Mouse (Mus musculus): ENCODE data around the gene Abcb10. TPM values are rescaled to one million over a fixed set of nuclear protein-coding genes. Genes with fewer than 3 reads are reported as not detected.

Abcb10 gene
- polyA plus RNA-seq, 1 experiment from 2014 or later: 53.3 TPM

DNA sequence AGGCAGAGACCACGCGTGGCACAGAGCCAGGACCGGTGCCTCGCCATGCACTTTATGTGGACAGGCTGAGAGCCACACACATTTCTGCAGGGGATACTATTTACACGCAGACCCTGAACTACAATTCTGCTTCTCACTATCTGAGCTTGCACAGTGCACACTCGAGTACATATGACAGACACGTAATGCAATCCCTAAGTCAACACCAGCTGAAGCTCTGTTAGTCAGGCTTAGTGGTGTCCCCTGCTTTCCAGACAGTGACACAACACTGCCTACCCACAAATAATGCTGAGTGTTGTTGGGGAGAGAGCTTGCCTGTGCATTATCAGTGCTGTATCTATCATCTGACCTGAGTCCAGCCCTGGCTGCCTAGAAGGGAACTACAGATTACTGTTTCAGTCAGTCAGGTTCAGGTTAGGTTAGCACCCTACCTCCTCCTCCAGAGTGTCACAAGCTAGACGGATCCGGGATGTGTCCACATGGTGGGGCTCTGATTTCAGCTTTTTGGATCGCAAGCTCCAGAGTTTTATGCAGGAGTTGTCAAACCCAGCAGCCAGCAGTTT is 19.7 kb upstream of the Abcb10 start:
- 84% methylated on average over 10 of the region's 10 CpGs for WGBS (ENCODE audit: insufficient replicate concordance)
- TF ChIP-seq EP300 (IDR thresholded peaks at IDR 0.05; ENCODE audit: low read depth) (no peak), CTCF (IDR thresholded peaks at IDR 0.05; ENCODE audit: low read depth) (peak; percentile 11; the same call in 1 of the 2 replicates)
- Histone ChIP-seq H3K4me2 (ENCODE audit: low read depth, low read length) (no peak overlapping the region), H3K4me3 (ENCODE audit: low read depth, low read length) (no peak overlapping the region), H3K27ac (ENCODE audit: low read depth) (no peak overlapping the region), H3K36me3 (replicated peaks; ENCODE audit: insufficient read depth, low read length) (peaks cover 66% of the 10 kb centered on the region), H3K27me3 (ENCODE audit: insufficient read depth, low read length) (no peaks in the 10 kb centered on the region), H3K9me3 (ENCODE audit: low read length) (no peaks in the 10 kb centered on the region), H3K9ac (replicated peaks) (no peak overlapping the region), H3K4me1 (ENCODE audit: insufficient read depth) (no peaks in the 10 kb centered on the region)
- ATAC-seq (peak; percentile 79), DNase-seq (no peak)

DNA sequence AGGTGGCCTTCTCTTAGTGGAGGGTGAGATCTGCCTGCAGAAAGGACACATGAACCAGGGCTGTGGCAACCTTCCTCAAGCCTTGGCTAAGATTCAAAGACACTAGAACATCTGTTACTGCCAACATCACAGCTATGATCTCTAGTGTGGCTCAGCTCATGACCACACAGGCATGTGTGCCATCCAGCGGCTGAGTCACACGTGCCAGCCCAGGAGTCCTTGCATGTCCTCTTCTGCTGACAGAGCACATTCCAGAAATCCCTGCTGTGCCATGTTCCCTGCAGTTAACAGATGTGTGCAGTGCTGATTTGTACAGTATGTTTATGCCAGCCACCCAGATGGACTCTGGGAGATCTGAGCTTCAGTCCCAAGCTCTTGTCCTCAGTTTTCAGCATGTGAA is 16.6 kb upstream of the Abcb10 start:
- no peak for DNase-seq
- WGBS (ENCODE audit: insufficient replicate concordance): 85% methylated on average over 2 of the region's 2 CpGs
- Histone ChIP-seq H3K36me3 (replicated peaks; ENCODE audit: insufficient read depth, low read length) (peaks cover 71% of the 10 kb centered on the region), H3K4me2 (ENCODE audit: low read depth, low read length) (no peak overlapping the region), H3K27me3 (ENCODE audit: insufficient read depth, low read length) (no peaks in the 10 kb centered on the region), H3K9me3 (ENCODE audit: low read length) (no peaks in the 10 kb centered on the region), H3K4me3 (ENCODE audit: low read depth, low read length) (no peak overlapping the region), H3K27ac (ENCODE audit: low read depth) (no peak overlapping the region), H3K4me1 (ENCODE audit: insufficient read depth) (no peaks in the 10 kb centered on the region), H3K9ac (replicated peaks) (no peak overlapping the region)
- no peak for ATAC-seq
- TF ChIP-seq EP300 (IDR thresholded peaks at IDR 0.05; ENCODE audit: low read depth): no peak

GRCm38 (mm10) chr8:123993997-123994396 is 11.1 kb upstream of the Abcb10 start:
- H3K27ac ChIP-seq (ENCODE audit: low read depth): no peak overlapping the region
- no peak for TF ChIP-seq CTCF (IDR thresholded peaks at IDR 0.05; ENCODE audit: low read depth)
- no peak for TF ChIP-seq EP300 (IDR thresholded peaks at IDR 0.05; ENCODE audit: low read depth)
- no peak overlapping the region for H3K9ac ChIP-seq (replicated peaks)
- H3K36me3 ChIP-seq (replicated peaks; ENCODE audit: insufficient read depth, low read length): peaks cover 27% of the 10 kb centered on the region
- H3K4me1 ChIP-seq (ENCODE audit: insufficient read depth): peaks cover 11% of the 10 kb centered on the region; the same call in 1 of the 2 replicates
- no peak overlapping the region for H3K4me2 ChIP-seq (ENCODE audit: low read depth, low read length)
- no peak overlapping the region for H3K4me3 ChIP-seq (ENCODE audit: low read depth, low read length)
- ATAC-seq: no peak
- 85% methylated on average over 3 of the region's 3 CpGs for WGBS (ENCODE audit: insufficient replicate concordance)
- no peaks in the 10 kb centered on the region for H3K9me3 ChIP-seq (ENCODE audit: low read length)
- H3K27me3 ChIP-seq (ENCODE audit: insufficient read depth, low read length): no peaks in the 10 kb centered on the region
- no peak for DNase-seq

GRCm38 (mm10) chr8:123993597-123993996 is 10.7 kb upstream of the Abcb10 start:
- ATAC-seq: no peak

DNA sequence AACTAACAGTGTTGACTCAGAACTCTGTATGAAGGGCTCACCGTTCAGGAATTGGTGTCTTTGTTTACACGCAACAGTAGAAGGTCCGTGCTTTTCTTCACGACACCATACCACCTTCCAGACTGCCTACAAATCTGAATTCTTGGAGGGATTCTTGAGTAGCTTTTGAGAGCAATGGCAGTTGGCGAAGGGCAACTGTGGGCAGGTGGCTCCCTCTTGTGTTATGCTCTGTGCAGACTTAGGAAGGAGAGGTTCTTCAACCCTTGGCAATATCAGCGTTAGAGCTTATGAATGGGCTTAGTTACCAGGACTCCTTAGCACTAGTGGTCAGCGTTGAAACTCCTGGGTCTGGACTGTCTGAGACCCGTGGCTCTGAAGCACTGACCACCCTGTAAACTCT is 9.7 kb upstream of the Abcb10 start:
- no peaks in the 10 kb centered on the region for H3K9me3 ChIP-seq (ENCODE audit: low read length)
- peaks cover 14% of the 10 kb centered on the region; the same call in 1 of the 2 replicates for H3K4me1 ChIP-seq (ENCODE audit: insufficient read depth)
- 73% methylated on average over 8 of the region's 8 CpGs for WGBS (ENCODE audit: insufficient replicate concordance)
- no peak overlapping the region for H3K4me2 ChIP-seq (ENCODE audit: low read depth, low read length)
- peak; percentile 50 for DNase-seq
- H3K27me3 ChIP-seq (ENCODE audit: insufficient read depth, low read length): no peaks in the 10 kb centered on the region
- ATAC-seq: no peak
- TF ChIP-seq EP300 (IDR thresholded peaks at IDR 0.05; ENCODE audit: low read depth) (no peak), CTCF (IDR thresholded peaks at IDR 0.05; ENCODE audit: low read depth) (peak; percentile 87)
- H3K36me3 ChIP-seq (replicated peaks; ENCODE audit: insufficient read depth, low read length): peaks cover 21% of the 10 kb centered on the region
- H3K27ac ChIP-seq (ENCODE audit: low read depth): no peak overlapping the region
- H3K4me3 ChIP-seq (ENCODE audit: low read depth, low read length): no peak overlapping the region
- no peak overlapping the region for H3K9ac ChIP-seq (replicated peaks)

More at GRCm38 (mm10) chr8:123993597-123993996, 10.7 kb upstream of the Abcb10 start:
- DNase-seq: no peak
- no peak overlapping the region for H3K27ac ChIP-seq (ENCODE audit: low read depth)
- peaks cover 14% of the 10 kb centered on the region; the same call in 1 of the 2 replicates for H3K4me1 ChIP-seq (ENCODE audit: insufficient read depth)
- H3K9me3 ChIP-seq (ENCODE audit: low read length): no peaks in the 10 kb centered on the region
- H3K9ac ChIP-seq (replicated peaks): no peak overlapping the region
- H3K27me3 ChIP-seq (ENCODE audit: insufficient read depth, low read length): no peaks in the 10 kb centered on the region
- peaks cover 25% of the 10 kb centered on the region for H3K36me3 ChIP-seq (replicated peaks; ENCODE audit: insufficient read depth, low read length)
- 90% methylated on average over 5 of the region's 5 CpGs for WGBS (ENCODE audit: insufficient replicate concordance)
- no peak overlapping the region for H3K4me3 ChIP-seq (ENCODE audit: low read depth, low read length)
- no peak for TF ChIP-seq EP300 (IDR thresholded peaks at IDR 0.05; ENCODE audit: low read depth)
- TF ChIP-seq CTCF (IDR thresholded peaks at IDR 0.05; ENCODE audit: low read depth): no peak
- H3K4me2 ChIP-seq (ENCODE audit: low read depth, low read length): no peak overlapping the region

GRCm38 (mm10) chr8:123990277-123991049 is 7.5 kb upstream of the Abcb10 start:
- Histone ChIP-seq H3K4me2 (ENCODE audit: low read depth, low read length) (peak overlapping the region; percentile 56), H3K27me3 (ENCODE audit: insufficient read depth, low read length) (no peaks in the 10 kb centered on the region), H3K4me3 (ENCODE audit: low read depth, low read length) (peak overlapping the region; percentile 30), H3K36me3 (replicated peaks; ENCODE audit: insufficient read depth, low read length) (peaks cover 6% of the 10 kb centered on the region; the same call in 1 of the 2 replicates), H3K4me1 (ENCODE audit: insufficient read depth) (peaks cover 20% of the 10 kb centered on the region), H3K27ac (ENCODE audit: low read depth) (peak overlapping the region; percentile 96), H3K9me3 (ENCODE audit: low read length) (no peaks in the 10 kb centered on the region), H3K9ac (replicated peaks) (peak overlapping the region; percentile 68)
- TF ChIP-seq CTCF (IDR thresholded peaks at IDR 0.05; ENCODE audit: low read depth) (no peak), EP300 (IDR thresholded peaks at IDR 0.05; ENCODE audit: low read depth) (peak; percentile 80)
- 49% methylated on average over 13 of the region's 13 CpGs for WGBS (ENCODE audit: insufficient replicate concordance)
- ATAC-seq (peak; percentile 13), DNase-seq (no peak)
